Mouse (Mus musculus) thymus, postnatal 10 days (tissue): ENCODE measurements around the gene Mia.

Experiments
- DNase-seq, 2 experiments: peaks; one replicate each; pipeline ENCODE4 v3.0.0; 2021; ENCODE audit warnings: low spot score in 2 of 2

Mia gene

DNA sequence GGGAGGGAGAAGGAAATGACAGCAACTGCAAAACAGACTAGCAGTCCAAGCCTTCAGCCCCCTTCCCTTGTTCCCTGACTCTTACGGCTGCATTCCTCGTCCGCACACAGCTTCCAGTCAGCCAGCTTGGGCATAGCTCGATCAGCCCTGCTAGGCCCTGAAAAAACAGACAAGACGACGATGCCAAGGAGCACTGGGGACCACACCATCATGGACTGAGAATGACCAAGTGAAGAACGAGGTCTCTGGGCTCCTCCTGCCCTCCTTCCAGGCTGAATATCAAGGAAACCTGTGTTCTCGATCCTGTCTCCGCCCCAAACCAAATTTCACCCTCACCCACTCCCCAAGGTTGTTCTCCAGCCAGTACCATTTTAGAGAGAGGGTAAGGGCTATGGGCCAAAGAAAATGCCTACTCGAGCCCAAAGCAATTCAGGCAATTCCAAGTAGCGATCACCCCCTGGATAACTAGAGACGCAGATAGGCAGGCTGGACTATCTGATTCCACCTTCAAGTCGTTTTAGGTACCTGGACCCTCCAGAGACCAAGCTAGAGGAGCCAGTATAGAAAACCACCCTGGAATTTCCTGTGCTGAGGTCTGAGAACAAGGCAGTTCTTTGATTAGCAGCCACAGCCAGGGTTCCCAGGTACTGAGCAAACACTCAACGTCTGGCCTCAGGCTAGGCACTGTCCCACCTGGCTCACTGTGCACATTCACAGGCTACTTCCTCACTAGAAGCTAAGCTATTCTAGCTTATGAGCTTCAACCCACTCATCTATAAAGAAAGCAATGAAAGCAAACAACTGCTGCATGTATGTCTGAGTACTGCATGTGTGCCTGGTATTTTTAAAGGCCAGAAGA is at the start of gene Mia, which contains the start of gene Gm21983:
TSS of gene Mia (minus strand) at position 321 of the 859 bp plus-strand sequence.
TSS of gene Gm21983 (minus strand) at position 250 of the 859 bp plus-strand sequence.
- DNase-seq, result no peak

DNA sequence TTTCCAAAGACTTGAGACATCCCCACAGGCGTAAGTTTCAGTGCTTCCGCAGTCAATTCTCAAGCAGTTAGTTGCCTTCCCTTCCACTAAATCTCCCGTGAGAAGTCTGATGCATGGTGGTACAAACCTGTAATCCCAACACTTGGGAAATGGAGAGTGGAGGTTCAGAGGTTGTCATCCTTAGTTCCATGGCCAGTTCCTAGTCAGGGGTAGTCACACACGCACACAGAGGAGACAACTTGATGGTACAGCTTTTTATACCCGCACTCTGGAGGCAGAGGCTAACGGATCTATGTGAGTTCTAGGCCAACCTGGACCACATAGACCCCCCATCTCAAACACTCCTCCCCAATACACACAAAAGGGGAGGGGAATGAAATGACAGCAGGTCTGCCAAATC is 47.9 kb upstream of the Mia start:
- no peak for DNase-seq

DNA sequence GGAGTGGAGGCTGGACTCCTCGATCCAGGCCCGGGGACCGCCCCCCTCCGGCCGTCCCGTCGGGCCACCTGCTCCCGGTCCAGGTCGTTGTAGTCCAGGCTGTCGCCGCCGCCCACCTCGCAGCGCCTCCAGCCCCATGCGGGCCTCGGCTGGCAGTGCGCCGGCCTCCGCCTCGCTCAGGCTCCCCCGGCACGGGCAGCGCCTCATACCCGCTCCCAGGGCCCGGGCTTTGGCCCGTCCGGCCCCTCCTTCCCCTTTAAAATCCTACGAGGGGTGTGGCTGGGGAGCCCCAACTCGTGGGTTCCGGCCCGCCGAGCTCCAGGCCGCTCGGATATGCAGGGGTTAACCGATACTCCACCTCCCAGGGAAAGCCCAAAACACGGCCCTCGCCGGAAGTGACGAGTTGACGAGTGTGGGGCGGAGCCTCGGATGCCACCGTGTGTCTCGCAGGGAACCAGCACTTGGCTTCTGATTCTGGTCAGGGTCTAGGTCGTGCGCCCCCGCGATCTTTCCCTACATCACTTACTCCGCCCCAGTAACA is 47.4 kb upstream of the Mia start, which contains the start of gene Itpkc:
TSS of gene Itpkc (minus strand) at position 381 of the 541 bp plus-strand sequence.
- DNase-seq, result peak; percentile 87

DNA sequence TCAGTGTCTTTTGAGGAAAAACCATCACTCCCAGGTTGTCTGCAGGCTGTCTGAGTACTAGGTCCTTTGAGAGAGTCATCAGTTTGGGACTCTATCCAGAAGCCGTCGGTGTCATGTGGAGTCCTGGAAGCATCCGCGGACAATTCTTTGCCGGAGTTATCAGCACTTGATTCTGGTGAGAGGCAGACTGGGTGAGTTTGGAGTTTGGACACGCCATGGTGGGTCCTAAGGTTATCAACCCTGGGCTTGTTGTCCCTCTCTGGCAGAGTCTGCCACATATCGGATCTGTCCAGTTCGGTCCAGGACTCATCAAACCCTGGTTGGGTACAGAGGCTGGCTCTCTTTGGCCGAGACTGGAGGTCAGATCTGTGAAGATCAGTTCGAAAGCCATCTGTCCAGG is 46.7 kb upstream of the Mia start:
- DNase-seq, result no peak

DNA sequence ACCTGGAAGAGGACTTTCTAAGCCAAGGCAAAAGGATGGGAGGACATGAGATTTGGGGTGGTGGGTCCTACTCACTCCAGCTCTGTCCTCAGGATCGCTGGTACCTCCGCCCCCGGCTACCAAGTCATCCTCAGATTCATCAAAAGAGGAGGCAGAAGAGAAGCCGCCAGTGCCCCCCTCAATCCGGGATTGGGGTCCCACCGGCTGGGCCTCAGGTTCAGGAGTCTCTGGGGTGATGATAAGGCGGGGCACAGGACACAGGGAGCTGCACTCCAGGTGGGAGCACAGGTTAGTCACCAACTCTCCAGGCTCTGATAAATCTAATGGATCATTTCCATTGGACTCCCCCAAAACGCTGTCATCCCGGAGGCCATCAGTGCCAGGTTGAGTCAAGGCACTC is 46.3 kb upstream of the Mia start:
- no peak for DNase-seq

DNA sequence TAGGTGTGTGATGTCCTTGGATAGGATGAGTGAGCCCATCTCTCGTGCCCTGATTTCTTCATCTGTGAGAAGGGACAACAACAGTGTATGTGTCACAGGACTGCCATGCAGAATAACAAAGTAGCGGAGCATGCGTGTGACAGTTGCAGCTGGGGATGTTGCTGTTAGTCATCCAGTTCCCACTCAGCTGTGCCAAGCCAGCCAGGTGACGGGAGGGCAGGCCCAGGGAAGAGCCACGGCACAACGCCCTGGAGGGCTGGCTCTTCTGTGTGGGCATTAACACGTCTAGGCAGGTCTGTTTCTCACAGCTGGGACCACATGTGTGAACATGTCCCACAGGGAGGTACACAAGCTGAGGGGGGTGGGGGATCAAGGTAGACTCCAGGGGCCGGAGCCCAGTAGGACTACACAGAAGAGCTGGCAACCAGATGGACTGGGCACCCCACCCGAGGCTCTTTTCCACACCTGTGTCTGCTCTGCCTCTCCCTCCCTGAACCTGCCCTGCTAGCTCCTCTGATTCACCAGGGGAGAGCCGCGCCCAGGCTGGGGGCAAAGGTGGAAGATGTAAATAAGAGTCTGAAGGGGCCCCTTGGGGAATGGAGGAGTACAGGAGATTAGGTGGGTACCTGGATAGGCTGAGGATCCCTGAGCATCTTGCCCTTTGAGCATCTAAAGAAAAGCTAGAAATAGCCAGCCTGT is 44.1 kb upstream of the Mia start:
- no peak for DNase-seq

DNA sequence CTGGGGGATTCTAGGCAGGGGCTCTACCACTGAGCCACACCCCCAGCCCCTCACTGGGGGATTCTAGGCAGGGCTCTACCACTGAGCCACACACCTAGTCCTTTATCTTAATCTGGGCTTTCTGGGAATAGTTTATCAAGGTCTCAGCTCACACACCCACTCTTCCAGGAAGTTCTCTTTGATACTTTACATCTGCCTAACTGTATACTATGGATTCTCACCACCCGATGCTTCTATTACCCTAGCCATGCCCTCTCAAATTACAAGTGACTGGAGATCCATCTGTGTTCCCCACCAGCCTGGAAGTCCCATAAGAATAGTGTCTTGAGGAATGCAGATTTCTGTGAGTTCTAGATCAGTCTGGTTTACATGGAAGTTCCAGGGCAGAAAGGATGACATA is 41.6 kb upstream of the Mia start:
- no peak for DNase-seq

DNA sequence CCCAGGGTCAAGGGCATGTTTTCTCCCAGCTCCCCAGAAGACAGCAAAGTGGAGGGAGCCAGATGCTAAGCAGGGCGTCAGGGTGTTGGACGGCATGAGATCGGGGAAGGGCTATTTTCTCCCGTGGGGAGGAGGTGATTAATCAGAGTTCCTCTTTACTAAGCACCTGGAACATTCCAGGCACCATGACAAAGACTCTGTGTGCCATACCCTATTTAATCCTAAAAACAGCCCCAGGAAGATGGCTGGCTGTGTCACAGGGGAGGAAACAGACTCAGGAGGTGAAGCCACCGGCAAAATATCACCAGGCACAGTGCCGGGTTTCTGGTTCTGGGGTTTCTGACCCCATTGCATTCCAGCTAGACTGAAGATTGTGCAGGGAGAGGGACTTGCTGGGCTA is 41.0 kb upstream of the Mia start:
- no peak for DNase-seq

DNA sequence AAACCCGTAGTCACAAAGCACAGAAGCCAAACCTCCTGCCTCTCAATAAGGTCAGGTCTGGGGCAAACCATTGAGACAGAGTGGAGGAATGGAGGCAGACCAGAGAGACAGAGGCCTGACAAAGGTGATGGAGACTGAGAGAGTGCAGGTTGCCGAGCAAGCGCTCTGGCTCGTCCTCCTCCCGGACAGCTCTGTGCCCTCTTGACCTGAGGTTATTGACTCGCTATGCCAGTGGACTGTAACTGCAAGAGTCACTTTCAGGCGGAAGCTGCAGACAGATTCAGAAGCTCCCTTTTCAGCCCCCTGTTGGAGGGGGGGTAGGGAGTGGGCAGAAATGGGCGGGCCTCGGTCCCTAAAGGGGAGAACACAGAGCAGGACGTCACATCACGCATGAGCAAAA is 39.0 kb upstream of the Mia start:
- no peak for DNase-seq

DNA sequence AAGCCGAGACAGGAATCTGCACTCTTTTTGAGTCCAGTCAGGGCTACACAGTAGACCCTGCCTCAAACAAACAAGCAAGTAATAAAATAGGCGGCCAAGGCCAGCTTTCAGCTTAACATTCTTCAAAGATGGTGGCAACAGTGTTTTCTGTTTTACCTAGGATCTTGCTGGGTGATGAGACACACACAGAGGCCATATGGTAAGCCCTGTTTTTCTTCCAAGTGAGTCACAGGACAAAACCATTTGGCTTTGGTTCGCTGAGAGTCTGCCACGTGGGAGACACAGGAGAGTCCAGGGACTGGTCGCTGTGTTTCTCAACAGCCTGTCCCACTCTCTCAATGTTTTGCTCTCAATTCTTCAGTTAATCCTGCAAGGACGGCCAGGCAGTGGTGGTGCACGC is 37.6 kb upstream of the Mia start:
- DNase-seq, result no peak

DNA sequence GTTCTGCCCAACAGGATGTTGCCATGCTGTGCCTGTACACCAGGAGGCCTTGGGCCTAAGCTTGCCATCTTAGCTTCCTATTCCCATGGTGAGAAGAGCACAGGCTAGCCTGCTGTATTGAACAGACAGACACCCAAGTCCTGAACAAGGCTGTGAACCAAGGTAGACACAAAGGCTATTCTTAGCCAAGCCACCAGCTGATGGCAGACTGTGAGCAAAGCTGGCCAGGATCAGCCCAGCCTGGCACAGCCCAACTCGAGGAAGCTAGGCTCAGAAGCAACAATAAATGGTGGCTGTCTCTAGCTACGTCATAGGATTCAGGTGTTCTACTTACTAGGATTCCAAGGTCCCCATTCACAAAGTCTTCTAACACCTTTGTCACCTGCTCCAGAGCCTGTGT is 31.7 kb upstream of the Mia start:
- no peak for DNase-seq

DNA sequence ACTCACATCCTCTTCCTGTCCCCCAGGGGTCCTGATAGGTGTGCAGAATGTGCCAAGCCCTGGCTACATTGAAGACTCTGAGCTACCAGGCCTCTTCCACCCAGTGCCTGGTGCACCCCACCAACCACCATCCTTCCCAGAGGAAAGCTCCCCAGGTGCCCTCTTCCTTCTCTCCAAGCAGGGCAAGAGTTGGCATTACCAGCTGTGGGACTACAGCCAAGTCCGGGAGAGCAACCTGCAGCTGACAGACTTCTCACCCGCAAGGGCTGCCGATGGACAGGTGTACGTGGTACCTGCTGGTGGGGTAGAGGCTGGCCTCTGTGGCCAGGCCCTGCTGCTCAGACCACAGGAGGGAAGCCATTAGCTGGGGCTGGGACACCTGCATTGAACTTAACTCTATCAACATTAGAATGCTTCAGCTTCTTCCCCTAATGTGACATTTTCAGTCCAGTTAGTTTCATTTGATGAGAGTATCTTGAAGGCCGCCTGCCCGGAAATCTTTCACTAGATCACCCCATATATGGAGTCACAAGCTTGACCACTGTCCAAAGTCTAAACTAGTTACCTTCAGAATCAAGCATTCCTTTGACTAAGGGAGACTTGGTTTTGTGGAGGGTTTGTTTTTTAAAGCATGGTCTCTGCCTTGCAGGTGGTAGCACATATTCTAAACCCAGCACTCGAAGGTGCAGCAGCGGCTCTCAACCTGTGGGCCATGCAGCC is 22.9 kb upstream of the Mia start:
- DNase-seq, result no peak

DNA sequence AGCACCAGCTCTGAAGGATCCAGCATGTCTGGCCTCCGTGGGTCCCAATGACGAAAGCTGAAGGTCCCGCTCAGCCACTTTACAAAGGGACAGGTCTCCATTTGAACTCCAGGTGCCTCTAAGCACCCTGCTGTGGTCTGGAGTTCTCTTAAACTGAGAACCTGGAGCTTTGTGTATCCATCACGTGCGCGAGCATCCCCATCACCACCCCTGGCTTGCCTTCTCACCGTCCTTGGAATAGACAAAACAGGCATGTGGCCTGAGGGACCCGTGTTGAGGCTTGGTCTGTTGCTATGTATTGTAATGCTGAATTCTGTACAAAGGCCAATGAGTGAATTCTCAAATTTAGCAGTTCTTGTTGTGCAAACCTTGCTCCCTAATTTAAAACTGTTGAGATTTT is 17.8 kb upstream of the Mia start:
- DNase-seq, result no peak

DNA sequence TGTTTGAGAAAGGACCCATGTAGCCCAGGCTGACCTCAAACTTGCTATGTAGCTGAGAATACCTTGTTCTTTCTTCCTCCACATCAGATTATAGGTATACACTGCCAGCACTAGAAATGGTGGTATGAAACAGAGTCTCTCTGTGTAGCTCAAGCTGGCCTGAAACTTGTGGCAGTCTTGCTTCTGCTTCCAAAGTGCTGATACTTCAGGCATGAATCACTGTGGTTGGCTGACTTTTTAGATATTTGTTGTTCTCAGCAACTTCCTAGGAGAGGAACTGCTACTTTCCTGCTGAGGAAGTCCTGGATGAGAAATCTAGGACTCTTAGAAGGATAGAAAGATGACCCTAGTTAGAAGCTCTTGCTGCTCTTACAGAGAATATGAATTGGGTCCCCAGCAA is 17.4 kb upstream of the Mia start:
- DNase-seq, result no peak

DNA sequence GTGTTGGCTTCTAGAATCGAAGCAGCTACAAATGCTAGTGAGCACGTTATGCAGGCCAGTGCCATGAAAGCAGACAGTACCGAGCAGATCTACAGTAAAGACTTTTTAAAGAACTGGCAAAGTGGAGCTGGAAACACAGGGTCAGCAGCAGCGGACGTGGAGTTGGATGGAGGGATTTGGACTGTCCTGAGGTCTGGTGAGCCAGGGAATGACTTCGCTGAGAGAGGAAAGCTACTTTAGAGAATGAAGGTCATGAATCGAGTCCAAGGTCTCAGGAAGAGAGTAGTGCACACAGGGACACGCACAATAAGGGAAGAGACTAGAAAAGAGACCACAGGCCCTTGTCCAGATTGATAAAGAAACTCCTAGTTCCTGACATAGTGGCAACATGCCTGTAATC is 16.7 kb upstream of the Mia start:
- no peak for DNase-seq

DNA sequence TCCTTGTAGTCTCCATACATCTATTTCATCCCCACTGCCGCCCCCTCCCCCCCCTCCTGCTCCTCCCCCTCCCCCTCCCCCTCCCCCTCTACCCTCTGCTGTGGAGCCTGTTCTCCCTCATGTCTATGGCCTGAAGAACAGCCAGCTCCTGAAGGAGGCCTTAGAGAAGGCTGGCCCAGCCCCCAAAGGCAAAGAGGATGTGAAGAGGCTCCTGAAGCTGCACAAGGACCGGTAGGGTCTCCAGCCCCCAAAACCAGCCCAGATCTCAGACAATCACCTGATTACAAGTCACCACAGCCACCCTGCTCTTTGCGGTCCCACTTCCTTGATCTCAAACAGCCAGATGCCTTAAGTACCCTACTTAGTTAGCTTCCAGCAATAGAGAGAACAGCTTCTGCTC is 16.2 kb upstream of the Mia start:
- peak in 1 of 2 experiments; percentile 12 for DNase-seq

DNA sequence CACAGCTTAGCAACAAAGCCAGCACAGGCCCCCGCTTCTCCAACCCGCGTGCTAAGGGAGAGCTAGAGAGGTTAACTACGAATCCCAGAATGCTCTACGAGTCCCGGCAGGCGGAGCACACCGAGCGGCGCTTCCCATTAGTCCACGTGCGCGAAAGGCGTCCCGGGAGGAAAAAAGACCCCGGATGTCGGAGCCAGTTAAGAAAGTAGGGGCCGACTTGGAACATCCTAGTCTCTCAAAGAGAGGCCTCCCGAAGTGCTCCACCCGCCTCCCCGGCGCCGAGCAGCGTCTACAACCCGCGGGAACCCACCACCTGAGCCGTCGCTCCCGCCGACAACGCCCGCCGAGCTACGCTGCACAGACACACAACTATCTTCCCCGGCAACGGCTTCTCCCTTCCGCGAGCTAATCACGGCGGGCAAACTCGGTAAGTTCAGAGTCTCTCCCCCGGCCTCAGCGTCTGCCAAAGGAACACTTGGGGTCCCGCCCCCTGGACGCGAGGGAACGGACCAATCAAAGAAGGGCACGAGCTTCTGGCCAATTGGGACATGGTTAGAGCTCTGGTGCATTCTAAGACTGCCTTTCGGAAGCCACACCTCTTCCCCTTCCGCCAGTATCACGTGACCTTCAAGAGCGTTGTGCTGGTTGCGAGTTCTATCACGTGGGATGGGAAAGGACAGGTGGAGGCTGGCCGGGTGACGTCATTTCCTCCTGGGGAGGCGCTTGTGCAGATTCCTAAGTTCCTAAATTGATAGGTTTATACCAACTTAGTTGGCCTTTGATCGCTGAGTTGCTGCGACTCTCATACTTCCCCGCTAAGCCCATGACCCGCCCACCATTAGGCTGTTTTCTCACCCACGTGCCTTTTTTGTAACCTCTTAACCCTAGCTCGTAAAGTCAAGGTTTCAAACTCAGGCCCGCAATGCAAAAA is 15.0 kb upstream of the Mia start, which contains the start of the genes BC024978 and Snrpa:
TSS of gene BC024978 (plus strand) at position 101 of the 931 bp plus-strand sequence.
TSS of gene Snrpa (minus strand) at position 591 of the 931 bp plus-strand sequence.
- DNase-seq, result peak; percentile 95 to 98

DNA sequence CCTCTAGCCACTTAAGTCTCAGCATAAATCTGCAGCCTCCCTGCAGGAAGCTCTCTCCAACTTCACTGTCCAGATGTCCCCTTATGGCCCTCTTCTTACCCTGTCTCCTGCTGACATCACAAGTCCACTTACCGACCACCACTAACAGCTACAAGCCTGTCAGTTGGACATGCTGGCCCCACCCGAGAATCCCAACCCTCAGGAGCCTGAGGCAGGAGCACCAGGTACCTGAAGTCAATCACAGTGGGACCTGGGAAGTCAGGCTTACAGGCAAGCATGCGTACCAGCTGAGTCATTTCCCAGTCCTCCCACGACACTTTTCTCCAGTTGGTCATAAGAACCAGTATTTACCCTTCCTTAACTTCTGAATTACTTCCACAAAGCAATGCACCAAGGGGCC is 12.8 kb upstream of the Mia start:
- no peak for DNase-seq

DNA sequence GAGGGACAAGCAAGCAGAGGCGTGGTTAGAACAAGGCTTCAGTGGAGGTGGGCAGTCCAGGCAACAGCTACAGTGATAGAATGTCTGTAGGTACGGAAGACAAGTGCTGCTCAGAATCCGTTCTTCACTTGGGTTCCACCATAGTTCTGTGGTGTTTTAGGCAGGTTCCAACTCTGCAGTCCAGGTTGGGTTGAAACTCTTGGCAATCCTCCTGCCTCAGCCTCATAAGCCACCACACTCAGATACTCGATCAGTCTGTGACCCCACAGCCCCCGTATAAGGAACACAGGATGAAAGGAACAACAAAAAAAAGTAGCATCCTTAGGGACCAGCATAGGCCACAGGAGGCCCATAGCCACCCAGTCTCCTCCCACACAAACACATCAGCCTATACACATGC is 11.5 kb upstream of the Mia start:
- no peak for DNase-seq

DNA sequence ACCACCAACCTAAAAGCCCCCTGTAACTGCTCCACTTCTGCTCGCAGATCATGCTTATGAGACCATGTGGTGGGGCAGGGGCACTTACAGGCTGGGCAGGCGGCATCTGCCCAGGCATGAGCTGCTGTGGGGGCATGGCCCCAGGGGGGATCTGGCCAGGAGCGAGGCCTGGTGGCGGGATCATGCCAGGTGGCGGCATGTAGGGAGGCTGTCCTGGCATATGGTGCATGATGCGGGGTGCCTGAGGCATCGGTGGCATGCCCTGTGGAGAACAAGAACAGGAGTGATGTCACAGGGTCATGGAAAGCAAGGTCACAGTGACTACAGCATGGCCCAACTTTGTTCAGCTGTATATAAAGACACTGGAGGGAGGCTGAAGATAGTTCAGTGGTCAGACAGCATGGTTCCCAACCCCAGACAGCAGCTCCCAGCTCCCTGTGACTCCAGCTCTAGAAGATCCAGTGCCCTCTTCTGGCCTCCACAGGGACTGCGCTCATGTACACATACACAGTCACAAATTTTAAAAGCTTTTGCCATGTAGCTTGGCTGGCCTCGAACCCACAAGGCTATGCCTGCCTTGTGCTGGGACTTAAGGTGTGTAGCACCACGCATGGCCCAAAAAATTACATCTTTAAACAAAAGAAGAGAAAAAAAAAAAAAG is 8.4 kb upstream of the Mia start:
- no peak for DNase-seq
